Mouse (Mus musculus) C2C12 (cell line): ENCODE measurements around the gene Tmed1. TPM values are rescaled to one million over a fixed set of nuclear protein-coding genes. Genes with fewer than 3 reads are reported as not detected.
"Not testable (repeated sequence)": the region's sequence is repeated elsewhere in the genome, so short reads cannot be mapped to it uniquely, and the experiment has no call there.

ENCODE experiments used
- H3K27me3 ChIP-seq: one replicate; pipeline ENCODE4 v1.6.1; 2011; ENCODE audit not compliant: control insufficient read depth, insufficient read depth, insufficient read length
- H3K36me3 ChIP-seq: one replicate; pipeline ENCODE4 v1.6.1; 2011; ENCODE audit not compliant: control insufficient read depth, insufficient read depth
- H3K4me3 ChIP-seq: one replicate; pipeline ENCODE4 v1.5.1; 2011; ENCODE audit warnings: mild to moderate bottlenecking, control low read depth; ENCODE audit not compliant: poor library complexity, insufficient read depth, severe bottlenecking
- H3K79me2 ChIP-seq: one replicate; pipeline ENCODE4 v1.6.1; 2011; ENCODE audit not compliant: control insufficient read depth, insufficient read depth
- H3K79me3 ChIP-seq: one replicate; pipeline ENCODE4 v1.6.1; 2011; ENCODE audit warnings: low read depth, control low read depth
- H3ac ChIP-seq: one replicate; pipeline ENCODE3; 2011; ENCODE audit warnings: low read depth; ENCODE audit not compliant: control insufficient read depth, insufficient read length
- CEBPB ChIP-seq: IDR thresholded peaks from one replicate; pipeline ENCODE4 v1.6.1; 2011; ENCODE audit warnings: low read depth, mild to moderate bottlenecking, control low read depth, moderate library complexity
- CTCF ChIP-seq: IDR thresholded peaks from one replicate; pipeline ENCODE4 v1.5.1; 2011; ENCODE audit not compliant: control insufficient read depth, insufficient read depth, insufficient read length
- FOSL1 ChIP-seq: IDR thresholded peaks from one replicate; pipeline ENCODE4 v1.8.0; 2011; ENCODE audit warnings: mild to moderate bottlenecking, low read length; ENCODE audit not compliant: poor library complexity, insufficient read depth, severe bottlenecking
- MAX ChIP-seq: IDR thresholded peaks from one replicate; pipeline ENCODE4 v1.6.1; 2011; ENCODE audit warnings: mild to moderate bottlenecking, control low read depth
- MYOD1 ChIP-seq: IDR thresholded peaks from one replicate; pipeline ENCODE4 v1.6.1; 2011; ENCODE audit warnings: low read depth; ENCODE audit not compliant: control insufficient read depth, insufficient read length
- MYOG ChIP-seq: IDR thresholded peaks from one replicate; pipeline ENCODE4 v1.6.1; 2011; ENCODE audit not compliant: control insufficient read depth, insufficient read length; ENCODE audit errors: extremely low read depth
- USF1 ChIP-seq: IDR thresholded peaks from one replicate; pipeline ENCODE4 v1.6.1; 2011; ENCODE audit warnings: low read depth, mild to moderate bottlenecking, control low read depth, moderate library complexity
- polyA plus RNA-seq: library from polyadenylated mRNA; unstranded; fragments of >200 nt; fragmentation: generic; extraction: Trizol; gene quantifications from one replicate; pipeline ENCODE4 v1.2.1, GENCODE M21; 2012; ENCODE audit warnings: missing spikeins

The Tmed1 gene
- polyA plus RNA-seq, 1 experiment: 100 TPM

DNA sequence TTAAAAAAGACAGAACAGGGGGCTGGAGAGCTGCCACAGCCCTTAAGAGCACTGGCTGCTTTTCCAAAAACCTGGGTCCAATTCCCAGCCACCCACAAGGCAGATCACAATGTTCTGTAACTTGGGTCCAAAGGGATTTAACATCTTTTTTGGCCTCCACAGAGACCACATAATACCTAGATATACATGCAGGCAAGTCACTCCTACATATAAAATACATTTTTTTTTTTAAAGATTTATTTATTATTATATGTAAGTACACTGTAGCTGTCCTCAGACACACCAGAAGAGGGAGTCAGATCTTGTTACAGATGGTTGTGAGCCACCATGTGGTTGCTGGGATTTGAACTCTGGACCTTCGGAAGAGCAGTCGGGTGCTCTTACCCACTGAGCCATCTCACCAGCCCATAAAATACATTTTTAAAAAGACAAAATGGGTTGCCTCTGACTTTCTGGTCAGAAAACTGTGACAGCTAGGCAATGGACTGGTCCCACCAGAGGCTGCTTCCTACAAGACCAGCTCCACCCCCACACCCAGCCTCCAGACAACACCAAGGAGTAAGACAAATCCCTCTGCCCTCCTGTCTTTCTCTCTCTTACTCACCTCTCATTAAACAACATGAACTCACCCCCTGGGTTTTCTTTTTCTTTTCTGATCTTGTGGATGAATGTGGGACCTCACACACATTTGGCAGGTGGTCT is 17.2 kb upstream of the Tmed1 start:
- H3K79me2 ChIP-seq: no peaks in the 10 kb centered on the region

DNA sequence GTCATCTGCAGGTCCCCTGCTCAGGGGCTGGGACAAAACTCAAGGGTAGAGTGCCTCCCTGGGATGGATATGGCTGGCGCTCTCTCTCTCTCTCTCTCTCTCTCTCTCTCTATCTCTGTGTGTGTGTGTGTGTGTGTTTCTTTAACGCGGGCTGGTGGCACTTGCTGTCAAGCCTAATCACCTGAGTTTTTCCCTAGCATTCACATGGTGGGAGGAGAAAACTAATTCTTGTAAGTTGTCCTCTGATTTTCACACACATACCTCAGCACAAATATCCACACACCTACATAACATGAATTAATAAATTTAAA is 16.5 kb upstream of the Tmed1 start:
- Histone ChIP-seq H3K79me3 (no peaks in the 10 kb centered on the region), H3K27me3 (peaks cover 3% of the 10 kb centered on the region), H3K36me3 (no peaks in the 10 kb centered on the region), H3K79me2 (no peaks in the 10 kb centered on the region), H3K4me3 (no peak overlapping the region), H3ac (no peak overlapping the region)
- TF ChIP-seq MYOD1 (no peak), FOSL1 (no peak), MAX (no peak), CEBPB (no peak), USF1 (no peak), MYOG (no peak), CTCF (no peak)

More for the DNA sequence above, 17.2 kb upstream of the Tmed1 start:
- TF ChIP-seq FOSL1: no peak
- no peak for TF ChIP-seq CTCF
- TF ChIP-seq MAX: no peak
- no peak for TF ChIP-seq MYOD1
- no peak for TF ChIP-seq CEBPB
- TF ChIP-seq USF1: no peak
- no peak for TF ChIP-seq MYOG
- no peak overlapping the region for H3ac ChIP-seq
- peaks cover 2% of the 10 kb centered on the region for H3K27me3 ChIP-seq
- no peaks in the 10 kb centered on the region for H3K36me3 ChIP-seq
- H3K4me3 ChIP-seq: no peak overlapping the region
- H3K79me3 ChIP-seq: no peaks in the 10 kb centered on the region

DNA sequence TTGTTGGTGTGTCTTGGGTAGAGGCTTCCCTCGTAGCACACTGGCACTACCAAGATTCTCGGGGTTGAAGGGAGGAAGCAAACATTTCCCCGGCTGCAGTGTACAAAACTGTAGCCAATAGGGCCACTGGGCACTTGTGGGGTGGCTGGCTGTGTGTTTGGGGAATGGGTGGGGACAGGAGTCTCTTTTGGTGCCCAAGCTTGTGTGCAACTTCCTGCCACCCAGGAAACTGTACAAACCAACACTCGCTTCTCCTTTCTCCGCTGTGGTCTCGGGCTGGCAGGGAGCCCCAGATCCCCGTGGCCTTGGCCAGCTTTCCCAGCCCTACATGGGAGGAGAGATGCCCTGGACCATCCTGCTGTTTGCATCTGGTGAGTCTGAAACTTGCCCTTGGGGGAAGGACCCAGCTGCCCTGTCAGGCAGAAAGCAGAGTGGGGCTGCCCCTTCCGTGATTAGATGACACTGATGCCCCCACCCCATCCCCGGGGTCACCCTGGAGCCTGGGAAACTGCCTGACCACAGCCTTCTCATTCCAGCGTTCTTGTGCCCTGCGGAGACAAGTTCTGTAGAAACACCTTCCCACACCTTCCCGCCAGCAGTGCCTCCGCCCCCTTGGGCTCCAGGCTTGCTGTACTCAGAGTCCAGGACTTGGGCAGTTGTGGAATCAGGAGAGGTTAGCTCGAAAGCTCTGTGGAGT is 16.0 kb upstream of the Tmed1 start, which contains the start of gene AB124611:
TSS of gene AB124611 (plus strand) at position 240 of the 697 bp plus-strand sequence.
- Histone ChIP-seq H3ac (no peak within 1 kb of the TSS), H3K27me3 (peaks cover 3% of the 10 kb centered on the region), H3K4me3 (no peak within 1 kb of the TSS), H3K36me3 (no peaks in the 10 kb centered on the region), H3K79me2 (no peaks in the 10 kb centered on the region), H3K79me3 (no peaks in the 10 kb centered on the region)
- TF ChIP-seq CEBPB (no peak), CTCF (no peak), MYOG (no peak), USF1 (no peak), MYOD1 (no peak), FOSL1 (no peak), MAX (no peak)

DNA sequence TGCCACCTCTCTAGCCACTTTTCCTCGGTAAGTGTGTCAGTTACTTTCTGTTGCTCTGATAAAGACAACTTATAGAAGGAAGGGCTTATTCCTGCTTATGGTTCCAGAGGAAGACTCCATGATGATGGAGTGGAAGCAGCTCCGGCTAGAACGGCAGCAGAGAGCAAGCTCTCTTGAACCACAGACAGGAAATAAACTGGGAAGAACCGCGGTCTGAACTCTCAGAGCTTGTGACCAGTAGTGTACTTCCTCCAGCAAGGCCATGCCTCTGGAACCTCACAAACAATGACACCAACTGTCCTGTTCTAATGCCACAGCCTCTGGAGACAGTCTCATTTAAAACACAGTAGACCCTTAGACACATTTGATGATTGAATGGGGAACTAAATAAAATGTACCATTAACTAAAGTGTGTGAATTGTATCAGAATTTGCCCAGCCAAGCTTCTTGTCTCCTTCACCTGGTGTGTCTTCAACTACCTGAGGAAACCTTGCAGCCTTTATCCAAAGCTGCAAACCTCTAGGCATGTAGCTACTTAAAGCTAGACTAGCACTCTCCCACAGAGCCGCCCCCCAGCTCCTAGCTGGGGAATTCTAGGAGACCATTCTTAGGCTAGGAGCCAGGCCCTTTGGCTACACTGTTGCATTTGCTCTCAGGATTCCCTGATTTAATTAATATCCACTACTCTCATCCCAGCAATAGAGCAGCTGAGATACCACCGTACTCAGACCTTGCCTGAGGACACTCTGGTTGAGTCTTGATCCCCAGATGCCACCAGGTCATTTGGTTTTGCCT is 15.3 kb upstream of the Tmed1 start:
- no peaks in the 10 kb centered on the region for H3K79me2 ChIP-seq
- no peak for TF ChIP-seq FOSL1
- TF ChIP-seq MAX: no peak
- no peak for TF ChIP-seq CEBPB
- TF ChIP-seq MYOG: no peak
- no peak for TF ChIP-seq MYOD1
- no peak for TF ChIP-seq USF1
- no peak for TF ChIP-seq CTCF

DNA sequence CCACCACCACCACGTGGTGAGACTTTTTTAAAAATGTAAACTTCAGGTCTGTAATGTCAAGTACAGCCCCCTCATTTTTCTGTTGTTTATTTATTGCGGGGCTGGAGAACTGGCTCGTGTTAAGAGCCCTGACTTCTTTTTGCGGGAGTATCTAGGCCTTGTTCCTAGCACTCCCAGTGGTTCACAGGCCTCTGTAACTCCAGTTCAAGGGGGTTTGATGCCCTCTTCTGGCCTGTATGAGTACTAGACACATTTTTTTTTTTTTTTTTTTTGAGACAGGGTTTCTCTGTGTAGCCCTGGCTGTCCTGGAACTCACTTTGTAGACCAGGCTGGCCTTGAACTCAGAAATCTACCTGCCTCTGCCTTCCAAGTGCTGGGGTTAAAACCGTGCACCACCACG is 8.6 kb upstream of the Tmed1 start:
- not testable (repeated sequence) for H3K36me3 ChIP-seq, H3K27me3 ChIP-seq, H3ac ChIP-seq, H3K79me2 ChIP-seq, H3K79me3 ChIP-seq, H3K4me3 ChIP-seq

More for the DNA sequence above, 15.3 kb upstream of the Tmed1 start:
- H3K4me3 ChIP-seq: no peak overlapping the region
- no peak overlapping the region for H3ac ChIP-seq
- no peaks in the 10 kb centered on the region for H3K79me3 ChIP-seq
- H3K36me3 ChIP-seq: no peaks in the 10 kb centered on the region
- H3K27me3 ChIP-seq: peaks cover 3% of the 10 kb centered on the region
